Mouse (Mus musculus) kidney, adult 2 months (tissue): ENCODE measurements around the gene Mnd1.

Experiments used
- CTCF ChIP-seq: fragments of 200-500 bp; conservative IDR thresholded peaks from 2 replicates; pipeline ENCODE4 v1.5.1; 2011; ENCODE audit warnings: low read depth, mild to moderate bottlenecking, control low read depth, low read length, moderate library complexity, mixed read lengths; ENCODE audit not compliant: insufficient read depth, insufficient read length
- POLR2A ChIP-seq: fragments of 200-500 bp; IDR thresholded peaks from one replicate; pipeline ENCODE4 v1.6.1; 2011; ENCODE audit warnings: low read depth, low read length, control low read depth

DNA sequence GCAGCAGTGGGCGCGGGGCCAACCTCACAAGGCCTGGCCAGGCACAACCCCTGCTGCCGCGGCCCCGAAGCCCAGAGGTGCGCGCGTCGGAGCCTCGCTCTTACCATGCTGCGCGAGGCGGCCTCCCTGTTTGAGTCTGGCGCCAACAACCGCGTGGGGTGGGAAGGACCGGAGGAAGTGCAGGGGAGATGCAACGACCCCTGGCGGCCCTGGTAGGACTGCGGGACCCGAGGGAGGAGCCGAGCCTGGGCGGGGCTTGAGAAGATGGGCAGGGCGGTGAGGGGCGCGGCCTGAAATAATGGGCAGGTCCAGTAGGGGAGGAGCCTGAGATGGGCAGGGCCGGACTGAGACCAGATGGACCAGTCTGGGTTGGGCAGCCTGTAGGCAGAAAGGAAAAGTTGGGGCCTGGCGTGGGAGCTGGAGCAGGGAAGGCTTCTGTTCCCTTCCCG lies at the start of gene Mnd1:
- TF ChIP-seq POLR2A (peak; percentile 42), CTCF (peak; percentile 78)
